Comparison of ENCODE assay signal across 17 mouse cellular contexts in genomic region chr4:145135473-145135872, GRCm38 (mm10).
"Had no signal": no experiment of that assay in that cellular context is flagged by ENCODE, and none has a peak within 500 bp of the region (broad histone marks: within the 10 kb centered on the region; RNA-seq: fewer than 3 reads in every experiment).

No protein-coding gene starts in this region.

- H3K9me3 ChIP-seq: liver, embryonic 13.5 days; liver, embryonic 15.5 days; lung, embryonic 15.5 days; megakaryocyte, embryonic 14.5 days; midbrain, embryonic 12.5 days; neural tube, embryonic 12.5 days had no signal

- DNase-seq: liver, embryonic 13.5 days; liver, postnatal 0 days; lung, adult 2 months; lung, postnatal 14 days; lung, postnatal 36 days; midbrain, embryonic 14.5 days; right cerebral cortex, postnatal 14 days; thymus, adult 2 months; thymus, postnatal 25 days; thymus, postnatal 4 days had no signal

- H3K4me3 ChIP-seq: liver, embryonic 13.5 days; liver, embryonic 15.5 days; lung, embryonic 15.5 days; megakaryocyte, embryonic 14.5 days; midbrain, embryonic 12.5 days; neural tube, embryonic 12.5 days had no signal

- H3K27ac ChIP-seq: liver, embryonic 13.5 days; liver, embryonic 15.5 days; lung, embryonic 15.5 days; midbrain, embryonic 12.5 days; neural tube, embryonic 12.5 days had no signal

- H3K27me3 ChIP-seq: liver, embryonic 13.5 days; liver, embryonic 15.5 days; lung, embryonic 15.5 days; megakaryocyte, embryonic 14.5 days; midbrain, embryonic 12.5 days; neural tube, embryonic 12.5 days had no signal

- ATAC-seq: liver, postnatal 0 days; lung, postnatal 0 days; midbrain, embryonic 16.5 days had no signal

- H3K4me1 ChIP-seq: liver, embryonic 13.5 days; liver, embryonic 15.5 days; lung, embryonic 15.5 days; neural tube, embryonic 12.5 days had no signal

- H3K9ac ChIP-seq: liver, embryonic 13.5 days; liver, embryonic 15.5 days; liver, postnatal 0 days; lung, embryonic 15.5 days; midbrain, embryonic 12.5 days; neural tube, embryonic 12.5 days had no signal

- H3K4me2 ChIP-seq: liver, embryonic 13.5 days; liver, embryonic 15.5 days; lung, embryonic 15.5 days; midbrain, embryonic 12.5 days; neural tube, embryonic 12.5 days had no signal
